Mouse (Mus musculus): ENCODE data around the gene Mdc1.

GRCm38 (mm10) chr17:35836991-35837422 is 4.3 kb upstream of the Mdc1 start:
- no peak for TF ChIP-seq CTCF (IDR thresholded peaks at IDR 0.05; ENCODE audit: low read depth)
- no peak; the same call in 1 of the 2 replicates for TF ChIP-seq EP300 (IDR thresholded peaks at IDR 0.05; ENCODE audit: low read depth)

Data from liver, postnatal 0 days (tissue).